Mouse (Mus musculus) brain, embryonic 14.5 days (tissue): ENCODE measurements around the gene Ndufaf2.

Experiments used
- CTCF ChIP-seq: fragments of 200-500 bp; IDR thresholded peaks from 2 replicates; pipeline ENCODE4 v1.5.1; 2012; ENCODE audit warnings: inconsistent platforms, mild to moderate bottlenecking, moderate library complexity, borderline replicate concordance; ENCODE audit not compliant: insufficient read depth, insufficient read length; ENCODE audit errors: extremely low read depth
- POLR2A ChIP-seq: fragments of 200-500 bp; IDR thresholded peaks from 2 replicates; pipeline ENCODE4 v1.6.1; 2012; ENCODE audit warnings: mild to moderate bottlenecking, inconsistent platforms, borderline replicate concordance; ENCODE audit not compliant: poor library complexity, insufficient read depth, insufficient read length, severe bottlenecking; ENCODE audit errors: extremely low read depth

GRCm38 (mm10) chr13:108069151-108069550 lies 89.3 kb downstream of the Ndufaf2 start:
- TF ChIP-seq CTCF (no peak), POLR2A (no peak)
